Mouse (Mus musculus) layer of hippocampus, adult 9-11 months (tissue): ENCODE measurements around the gene Mettl23.
"Not testable (repeated sequence)": the region's sequence is repeated elsewhere in the genome, so short reads cannot be mapped to it uniquely, and the experiment has no call there.

Experiments used
- DNase-seq: peaks from one replicate; pipeline ENCODE4 v3.0.0; 2022

Mettl23 gene

DNA sequence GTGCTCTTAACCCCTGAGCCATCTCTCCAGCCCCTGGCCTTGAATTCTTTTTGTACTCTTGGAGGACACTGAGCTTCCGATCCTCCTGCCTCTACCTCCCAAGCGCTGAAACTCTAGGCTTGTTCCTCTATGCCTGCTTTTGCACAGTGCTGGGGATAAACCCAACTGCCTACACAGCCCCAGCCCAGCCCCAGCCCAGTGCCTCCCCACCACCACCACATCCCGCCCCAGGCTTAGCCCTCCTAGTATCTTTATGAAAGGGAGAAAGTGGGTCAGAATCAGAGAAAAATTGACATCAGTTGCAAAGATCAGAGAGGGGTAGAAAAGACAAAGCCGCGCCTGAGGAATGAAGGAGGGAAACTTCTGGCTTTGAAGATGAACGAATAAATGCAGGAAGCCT, 41.0 kb downstream of the Mettl23 start:
- no peak for DNase-seq

DNA sequence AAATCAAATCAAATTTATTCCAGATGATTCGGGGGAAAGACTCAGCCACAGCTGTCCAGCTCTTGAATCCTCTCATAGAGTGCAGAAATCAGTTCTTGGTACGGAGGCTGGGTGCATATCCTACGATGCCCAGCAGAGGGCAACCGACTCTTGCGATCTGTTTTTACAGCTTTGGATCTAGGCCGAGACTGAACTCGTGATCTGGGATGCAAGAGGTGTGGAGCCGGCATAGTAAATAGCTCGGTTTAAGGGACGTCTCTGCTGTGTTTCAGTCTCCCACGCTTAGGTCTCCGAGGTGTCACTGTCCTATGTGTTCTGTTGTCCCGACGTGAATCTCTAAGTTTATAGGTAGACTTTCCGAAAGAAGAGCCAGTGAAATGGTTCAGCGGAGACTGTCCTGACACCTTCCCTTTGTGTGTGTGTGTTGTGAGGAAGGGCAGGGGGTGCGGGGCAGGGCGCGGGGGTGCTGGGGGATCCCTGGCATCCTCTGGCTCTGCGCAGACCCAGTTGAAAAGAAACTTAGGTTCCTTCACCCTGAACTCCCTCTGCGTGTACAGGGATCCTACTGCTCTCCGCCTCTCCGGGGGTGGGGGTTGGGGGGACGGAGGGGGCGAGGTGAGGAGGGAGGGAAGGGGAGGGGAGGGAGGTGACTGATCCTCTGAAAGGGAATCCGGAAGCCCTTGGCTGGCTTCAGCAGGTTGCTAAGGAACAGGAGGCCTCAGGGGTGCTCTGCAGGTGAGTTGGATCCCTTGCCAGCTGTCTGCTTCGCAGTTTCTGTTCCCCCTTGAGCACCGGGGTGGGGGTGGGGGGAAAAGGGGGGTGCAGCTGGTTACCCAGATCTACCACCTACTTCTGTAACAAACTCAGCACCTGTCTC, 42.4 kb downstream of the Mettl23 start:
- DNase-seq, result peak; percentile 83

DNA sequence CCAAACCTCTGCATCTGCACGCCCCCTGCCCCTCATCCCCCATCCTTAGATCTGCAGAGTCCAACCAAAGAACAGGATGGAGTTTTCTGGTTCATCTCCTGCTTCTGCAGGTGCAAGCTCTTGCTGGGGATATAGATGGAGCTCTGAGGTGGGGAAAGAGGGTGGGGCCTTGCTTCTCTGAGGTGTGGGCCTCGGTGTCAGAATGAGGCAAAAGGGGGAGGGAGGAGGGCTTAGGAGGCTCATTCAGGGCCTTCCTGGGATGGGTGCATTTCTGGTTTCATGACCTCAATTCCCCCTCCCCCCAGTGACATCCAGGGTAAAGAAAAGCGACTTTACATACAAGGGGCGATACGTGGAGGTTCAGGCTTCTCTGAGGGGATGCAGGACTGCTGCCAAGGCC, 44.1 kb downstream of the Mettl23 start:
- no peak for DNase-seq

DNA sequence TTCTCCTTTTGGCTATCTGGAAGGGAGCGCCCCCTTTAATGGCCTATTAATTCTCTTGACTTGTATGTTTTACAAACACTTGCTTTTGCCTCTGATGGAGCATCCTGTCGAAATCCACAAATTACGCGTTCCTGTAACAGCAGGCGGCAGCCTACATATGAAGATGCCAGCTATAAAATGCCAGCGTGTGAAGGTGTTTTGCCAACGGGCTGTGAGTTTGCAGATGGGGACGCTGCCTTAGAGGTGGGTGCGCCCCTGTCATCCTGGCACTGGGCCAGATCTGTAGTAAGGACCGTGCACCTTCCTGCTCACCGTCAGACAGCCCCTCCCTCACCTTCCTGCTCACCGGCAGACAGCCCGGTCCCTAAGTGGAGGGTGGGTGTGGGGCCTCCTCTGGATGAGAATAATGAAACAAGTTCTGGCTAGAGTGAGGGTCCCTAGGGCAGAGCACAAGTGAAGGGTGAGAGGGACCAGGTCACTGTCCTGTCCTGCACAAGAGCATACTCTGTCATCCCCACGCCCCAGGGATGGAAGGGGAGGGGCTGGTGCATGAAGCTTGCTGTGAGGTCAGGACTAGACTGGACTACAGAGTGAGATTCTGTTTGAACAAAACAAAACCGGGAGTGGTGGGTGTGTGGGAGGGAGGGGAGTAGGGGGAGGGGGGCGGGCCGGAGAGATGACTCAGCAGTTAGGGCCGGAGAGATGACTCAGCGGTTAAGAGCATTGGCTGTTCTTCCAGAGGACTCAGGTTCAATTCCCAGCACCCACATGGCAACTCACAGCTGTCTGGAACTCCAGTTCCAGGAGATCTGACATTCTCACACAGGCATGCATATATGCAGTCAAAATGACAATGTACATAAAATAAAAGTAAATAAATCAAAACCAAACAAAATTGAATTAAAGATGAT, 50.7 kb downstream of the Mettl23 start:
- DNase-seq, result no peak

DNA sequence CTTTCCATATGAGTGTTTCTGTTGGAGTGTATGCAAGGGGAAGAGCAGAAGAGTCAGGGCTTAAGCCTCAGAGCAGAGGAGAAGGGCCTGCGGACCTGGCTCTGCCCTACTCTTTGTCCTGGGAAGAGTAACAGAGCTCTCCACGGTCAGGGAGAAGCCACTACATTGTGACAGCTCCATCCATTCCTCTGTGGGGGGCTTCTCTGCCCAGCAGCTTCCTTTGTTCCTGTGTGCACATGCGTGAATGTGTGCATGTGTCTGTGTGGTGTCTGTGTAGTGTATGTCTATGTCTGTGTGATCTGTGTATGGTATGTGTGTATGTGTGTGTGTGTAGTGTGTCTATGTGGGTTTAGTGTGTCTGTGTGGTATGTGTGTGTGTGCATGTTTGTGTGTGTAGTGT, 52.3 kb downstream of the Mettl23 start:
- DNase-seq, result no peak

DNA sequence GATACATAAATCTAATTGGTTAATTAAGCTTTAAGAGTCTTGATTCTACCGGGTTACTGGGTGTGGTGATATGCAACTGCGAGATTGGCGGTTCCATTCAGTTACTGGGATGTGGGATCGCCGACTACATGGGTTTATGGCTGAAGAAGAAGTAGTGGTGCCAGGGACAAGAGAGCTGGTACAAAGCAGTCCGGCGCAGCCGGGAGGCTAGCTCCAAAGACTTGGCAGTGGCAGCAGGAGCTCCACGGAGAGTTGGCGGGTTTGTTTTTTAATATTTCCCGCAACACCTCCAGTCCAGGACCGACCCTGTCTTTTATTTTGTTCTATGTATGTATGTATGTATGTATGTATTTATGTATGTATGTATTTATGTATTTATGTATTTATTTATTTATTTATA, 56.2 kb downstream of the Mettl23 start:
- no peak for DNase-seq

DNA sequence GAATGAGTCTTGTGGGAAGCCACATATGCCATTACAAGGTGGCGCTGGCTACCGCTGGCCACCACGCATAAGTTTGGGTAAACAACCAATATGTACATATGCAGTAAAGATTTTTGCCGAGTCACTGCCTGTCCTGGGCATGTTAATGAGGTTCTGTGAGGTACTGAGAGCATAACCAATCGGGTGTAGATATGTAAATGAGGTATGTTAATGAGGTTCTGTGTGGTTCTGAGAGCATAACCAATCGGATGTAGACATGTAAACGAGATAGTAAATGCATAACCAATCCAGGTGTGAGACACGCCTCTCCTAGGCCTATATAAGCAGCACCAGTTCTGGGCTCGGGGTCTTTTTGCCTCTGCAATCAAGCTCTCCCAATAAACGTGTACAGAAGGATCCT, 59.5 kb downstream of the Mettl23 start:
- not testable (repeated sequence) for DNase-seq
